Mouse (Mus musculus) cerebellum, adult 2 months (tissue): ENCODE results near the gene Slc22a1. TPM values are rescaled to one million over a fixed set of nuclear protein-coding genes. Genes with fewer than 3 reads are reported as not detected.

Source experiments
- DNase-seq, 2 experiments: peaks; one replicate each; pipeline ENCODE4 v3.0.0; 2021
- H3K27ac ChIP-seq: fragments of 200-500 bp; 2 replicates; pipeline ENCODE4 v1.5.1; 2012; ENCODE audit warnings: low read length, control low read depth, inconsistent platforms; ENCODE audit not compliant: insufficient read depth
- H3K27me3 ChIP-seq: fragments of 200-500 bp; 2 replicates; pipeline ENCODE4 v1.6.1; 2012; ENCODE audit warnings: inconsistent platforms, mild to moderate bottlenecking, low read length, moderate library complexity; ENCODE audit not compliant: control insufficient read depth, insufficient read depth
- H3K4me1 ChIP-seq: fragments of 200-500 bp; 2 replicates; pipeline ENCODE4 v1.6.1; 2011; ENCODE audit warnings: low read length; ENCODE audit not compliant: control insufficient read depth, insufficient read depth
- H3K4me3 ChIP-seq: fragments of 200-500 bp; replicated peaks from 2 replicates; pipeline ENCODE3; 2011; ENCODE audit warnings: mild to moderate bottlenecking, low read depth, low read length, control low read depth; ENCODE audit not compliant: insufficient read depth
- CTCF ChIP-seq: fragments of 200-500 bp; IDR thresholded peaks from 2 replicates; pipeline ENCODE4 v1.5.1; 2011; ENCODE audit warnings: low read depth, mild to moderate bottlenecking, control low read depth, low read length, moderate library complexity, borderline replicate concordance; ENCODE audit not compliant: insufficient read depth
- POLR2A ChIP-seq: fragments of 200-500 bp; IDR thresholded peaks from 2 replicates; pipeline ENCODE4 v1.6.1; 2011; ENCODE audit warnings: low read length, control low read depth, borderline replicate concordance; ENCODE audit not compliant: insufficient read depth
- WGBS: fragments of 180-500 bp; shearing (Covaris S2); methylation state at CpG from one replicate; pipeline ENCODE4 v1.1.7; 2018; 5-methylcytosine and 5-hydroxymethylcytosine counted together
- polyA plus RNA-seq: library from polyadenylated mRNA; depleted of rRNA; stranded (reverse); fragments of >200 nt; gene quantifications from 2 replicates; pipeline ENCODE4 v1.2.3, GENCODE M21; 2012

The Slc22a1 gene
- polyA plus RNA-seq, 1 experiment: 0.46 TPM

DNA sequence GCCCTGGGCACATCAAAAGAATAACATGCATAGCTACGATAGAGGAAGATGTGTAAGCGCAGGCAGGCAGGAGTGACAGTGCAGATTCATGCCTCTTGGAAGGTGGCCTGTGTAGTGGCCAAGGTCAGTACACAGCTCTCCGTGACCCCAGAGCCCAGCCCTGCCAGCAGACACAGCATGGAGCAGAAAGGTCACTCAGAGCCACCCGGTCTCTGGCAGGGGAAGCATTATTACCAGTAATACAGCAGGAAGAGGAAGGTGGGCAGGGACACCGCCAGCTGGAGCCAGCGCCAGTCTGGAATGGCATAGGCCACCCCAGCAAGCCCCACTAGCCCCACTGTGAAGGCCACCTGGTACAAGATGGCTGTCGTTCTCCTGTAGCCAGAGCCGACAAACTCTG lies 11.5 kb downstream of the Slc22a1 start:
- 16% methylated on average over 8 of the region's 8 CpGs for WGBS
- DNase-seq: peak; percentile 64 to 78
- TF ChIP-seq POLR2A: no peak
- no peak for TF ChIP-seq CTCF

GRCm38 (mm10) chr17:12660572-12661260 lies 14.9 kb downstream of the Slc22a1 start:
- TF ChIP-seq CTCF (peak; percentile 53; the same call in 1 of the 2 replicates), POLR2A (no peak)
- H3K4me1 ChIP-seq: peaks cover 15% of the 10 kb centered on the region
- H3K27ac ChIP-seq: no peak overlapping the region
- H3K27me3 ChIP-seq: no peaks in the 10 kb centered on the region
- WGBS: 76% methylated on average over 13 of the region's 13 CpGs
- H3K4me3 ChIP-seq: no peak overlapping the region
- DNase-seq: peak; percentile 29 to 44

More for the DNA sequence above, 11.5 kb downstream of the Slc22a1 start:
- H3K27ac ChIP-seq: peak overlapping the region; percentile 12; the same call in 1 of the 2 replicates
- no peak overlapping the region for H3K4me3 ChIP-seq
- no peaks in the 10 kb centered on the region for H3K27me3 ChIP-seq
- H3K4me1 ChIP-seq: peaks cover 15% of the 10 kb centered on the region

DNA sequence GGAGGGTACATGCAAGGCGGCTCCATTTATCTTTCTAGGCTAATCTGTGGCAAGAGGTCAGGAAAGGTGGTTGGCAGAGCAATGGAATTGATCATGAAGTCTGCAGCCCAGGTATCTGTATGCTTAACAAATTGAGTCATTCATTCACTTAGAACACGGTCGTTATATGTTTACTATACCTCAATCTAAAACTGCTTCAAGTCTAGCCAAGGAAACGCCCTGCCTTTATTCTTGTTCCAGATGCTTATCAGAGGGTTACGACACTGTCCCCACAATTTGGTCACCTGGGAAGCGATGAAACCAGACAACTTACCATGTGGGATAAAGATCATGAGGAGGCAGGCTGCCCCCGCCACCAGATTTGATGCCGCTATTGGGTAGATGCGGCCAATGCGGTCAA lies 16.4 kb downstream of the Slc22a1 start:
- H3K4me1 ChIP-seq: peaks cover 8% of the 10 kb centered on the region
- H3K4me3 ChIP-seq: no peak overlapping the region
- TF ChIP-seq CTCF: no peak
- TF ChIP-seq POLR2A: no peak
- no peaks in the 10 kb centered on the region for H3K27me3 ChIP-seq
- 96% methylated on average over 10 of the region's 10 CpGs for WGBS
- no peak for DNase-seq
- H3K27ac ChIP-seq: no peak overlapping the region

DNA sequence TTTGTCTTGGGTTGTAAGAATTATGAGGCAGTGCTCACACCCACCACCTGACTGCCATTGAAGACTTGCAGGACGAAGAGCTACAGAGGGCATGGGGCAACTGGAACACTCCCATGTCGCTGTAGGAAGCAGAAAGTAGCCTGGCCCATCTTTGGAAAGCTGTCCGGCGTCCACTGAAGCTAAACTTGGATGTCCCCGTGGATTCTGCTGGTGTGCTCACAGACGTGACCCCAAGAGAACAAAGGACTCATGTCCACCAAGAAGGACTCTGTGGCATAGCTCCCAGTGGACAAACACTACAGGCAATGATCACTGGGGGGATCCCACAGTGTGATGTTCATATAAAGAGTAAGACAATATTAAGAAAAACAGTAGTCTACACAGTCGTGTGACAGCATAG lies 16.8 kb downstream of the Slc22a1 start:
- H3K27me3 ChIP-seq: no peaks in the 10 kb centered on the region
- no peak overlapping the region for H3K27ac ChIP-seq
- H3K4me1 ChIP-seq: peaks cover 4% of the 10 kb centered on the region
- 86% methylated on average over 7 of the region's 7 CpGs for WGBS
- no peak for TF ChIP-seq POLR2A
- no peak for TF ChIP-seq CTCF
- H3K4me3 ChIP-seq: no peak overlapping the region
- DNase-seq: no peak

GRCm38 (mm10) chr17:12655826-12656225 lies 19.8 kb downstream of the Slc22a1 start:
- WGBS: 93% methylated on average over 7 of the region's 7 CpGs
- Histone ChIP-seq H3K4me3 (no peak overlapping the region), H3K4me1 (no peaks in the 10 kb centered on the region), H3K27me3 (no peaks in the 10 kb centered on the region), H3K27ac (no peak overlapping the region)
- TF ChIP-seq CTCF (no peak), POLR2A (no peak)
- DNase-seq: no peak

DNA sequence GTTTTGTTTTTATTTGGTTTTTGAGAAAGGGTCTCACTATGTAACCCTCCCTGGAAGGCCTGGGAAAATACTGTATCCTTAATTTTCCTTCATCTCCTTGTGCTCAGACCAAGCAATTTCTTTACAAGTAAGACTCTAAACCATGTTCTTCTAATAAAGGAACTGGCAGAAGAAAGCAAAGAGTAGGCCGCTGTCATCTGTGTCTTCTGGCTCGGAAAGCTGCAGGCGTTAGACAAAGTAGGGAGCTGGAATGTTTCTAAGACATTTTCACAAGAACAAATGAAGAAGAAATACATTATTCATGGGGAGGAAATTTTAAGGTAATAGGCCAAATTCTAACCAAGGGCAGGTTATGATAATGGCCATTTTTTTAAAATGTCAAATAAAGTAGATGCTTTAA lies 21.6 kb downstream of the Slc22a1 start:
- WGBS: 78% methylated on average over 3 of the region's 3 CpGs
- DNase-seq: no peak
- Histone ChIP-seq H3K27ac (no peak overlapping the region), H3K4me1 (no peaks in the 10 kb centered on the region), H3K4me3 (no peak overlapping the region), H3K27me3 (no peaks in the 10 kb centered on the region)
- TF ChIP-seq POLR2A: no peak
- no peak for TF ChIP-seq CTCF

- Histone ChIP-seq H3K4me1 (no peaks in the 10 kb centered on the region), H3K4me3 (no peak overlapping the region), H3K27me3 (no peaks in the 10 kb centered on the region), H3K27ac (no peak overlapping the region)
- no peak for DNase-seq
- TF ChIP-seq CTCF: no peak
- no peak for TF ChIP-seq POLR2A
- 97% methylated on average over 11 of the region's 11 CpGs for whole genome bisulfite sequencing
These were observed 23.0 kb downstream of the Slc22a1 start for GRCm38 (mm10) chr17:12652604-12653003.

GRCm38 (mm10) chr17:12645461-12645860 lies 30.2 kb downstream of the Slc22a1 start:
- H3K4me3 ChIP-seq: no peak overlapping the region
- TF ChIP-seq POLR2A: no peak
- no peak for TF ChIP-seq CTCF
- DNase-seq: no peak
- 68% methylated on average over 5 of the region's 5 CpGs for WGBS
- no peaks in the 10 kb centered on the region for H3K4me1 ChIP-seq
- H3K27me3 ChIP-seq: no peaks in the 10 kb centered on the region
- H3K27ac ChIP-seq: no peak overlapping the region
